ENCODE assay signal across 8 mouse cellular contexts in the genomic region with DNA sequence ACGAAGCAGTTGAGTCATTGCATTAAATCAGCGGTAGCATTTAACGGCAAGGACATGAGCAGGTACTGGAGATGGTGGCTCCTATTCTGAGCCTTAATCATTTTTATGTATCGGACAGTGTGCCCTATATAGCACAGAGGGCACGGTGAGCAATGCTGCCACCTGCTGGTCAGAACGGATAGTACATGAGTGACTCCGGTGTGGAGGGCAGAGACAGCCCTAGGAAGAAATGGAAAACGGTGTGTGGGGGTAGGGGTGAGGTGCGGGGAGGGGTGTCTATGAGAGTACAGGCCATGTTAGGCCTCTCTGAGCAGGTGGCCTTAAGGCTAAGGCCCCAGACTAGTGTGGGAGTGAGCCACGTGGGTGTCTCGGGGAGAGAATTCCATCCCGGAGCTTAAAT. TPM values are rescaled to one million over a fixed set of nuclear protein-coding genes. Genes with fewer than 3 reads are reported as not detected.
A peak's percentile ranks its signal among the peaks of the same experiment; 100 is the strongest.
DNase-seq lines count a peak whose midpoint lies in the region; ATAC-seq and TF ChIP-seq lines count a peak whose summit lies in the region.

No protein-coding gene starts in this region.

- peak; percentile 87 for DNase-seq in adrenal gland, postnatal 10 days
- peak; percentile 70 for DNase-seq in embryo, embryonic 9.5 days (ENCODE audit: extremely low spot score)
- DNase-seq in kidney, postnatal 0 days (ENCODE audit: low spot score) = peak; percentile 61
- peak; percentile 92 for DNase-seq in retina, embryonic 14.5 days (ENCODE audit: low spot score)
- peak; percentile 64 for DNase-seq in urinary bladder, postnatal 14 days (ENCODE audit: low spot score)

- no peak overlapping the region for H3K4me3 ChIP-seq in E14TG2a.4 (replicated peaks; ENCODE audit: low read length)
- no peak overlapping the region for H3K4me3 ChIP-seq in heart, embryonic 15.5 days
- no peak overlapping the region for H3K4me3 ChIP-seq in kidney, postnatal 0 days (replicated peaks; ENCODE audit: low read depth, low read length)
- H3K4me3 ChIP-seq in lung, embryonic 16.5 days (ENCODE audit: low read length) = no peak overlapping the region

- no peaks in the 10 kb centered on the region; the same call in 1 of the 2 replicates for H3K27me3 ChIP-seq in E14TG2a.4 (ENCODE audit: insufficient read depth, low read length)
- H3K27me3 ChIP-seq in heart, embryonic 15.5 days = no peaks in the 10 kb centered on the region
- no peaks in the 10 kb centered on the region for H3K27me3 ChIP-seq in kidney, postnatal 0 days (ENCODE audit: insufficient read depth, low read length)
- no peaks in the 10 kb centered on the region for H3K27me3 ChIP-seq in lung, embryonic 16.5 days (ENCODE audit: control insufficient read depth, insufficient read depth, low read depth, low read length)

- peak; percentile 85 for TF ChIP-seq CTCF in E14TG2a.4 (conservative IDR thresholded peaks at IDR 0.05; ENCODE audit: low read length)
- peak; percentile 84 for TF ChIP-seq CTCF in kidney, postnatal 0 days (IDR thresholded peaks at IDR 0.05; ENCODE audit: low read depth)

- no peak overlapping the region for H3K4me2 ChIP-seq in heart, embryonic 15.5 days
- no peak overlapping the region for H3K4me2 ChIP-seq in kidney, postnatal 0 days (ENCODE audit: low read length)
- no peak overlapping the region for H3K4me2 ChIP-seq in lung, embryonic 16.5 days (ENCODE audit: low read depth, low read length)

- 23% methylated on average over 12 of the region's 12 CpGs for WGBS in heart, embryonic 15.5 days
- 16% methylated on average over 12 of the region's 12 CpGs for WGBS in kidney, postnatal 0 days
- WGBS in lung, embryonic 16.5 days = 23% methylated on average over 12 of the region's 12 CpGs

- no peaks in the 10 kb centered on the region for H3K9me3 ChIP-seq in E14TG2a.4 (ENCODE audit: low read length)
- H3K9me3 ChIP-seq in heart, embryonic 15.5 days (replicated peaks) = no peaks in the 10 kb centered on the region
- no peaks in the 10 kb centered on the region for H3K9me3 ChIP-seq in kidney, postnatal 0 days (replicated peaks; ENCODE audit: low read length)
- no peaks in the 10 kb centered on the region for H3K9me3 ChIP-seq in lung, embryonic 16.5 days (ENCODE audit: control insufficient read depth, low read length)

- peaks cover 13% of the 10 kb centered on the region for H3K4me1 ChIP-seq in E14TG2a.4 (replicated peaks; ENCODE audit: low read depth, low read length)
- no peaks in the 10 kb centered on the region for H3K4me1 ChIP-seq in heart, embryonic 15.5 days (replicated peaks)
- H3K4me1 ChIP-seq in kidney, postnatal 0 days (replicated peaks; ENCODE audit: insufficient read depth, low read length) = no peaks in the 10 kb centered on the region
- no peaks in the 10 kb centered on the region for H3K4me1 ChIP-seq in lung, embryonic 16.5 days (replicated peaks; ENCODE audit: control insufficient read depth, insufficient read depth, low read length)

- no peaks in the 10 kb centered on the region; the same call in 1 of the 2 replicates for H3K36me3 ChIP-seq in E14TG2a.4 (ENCODE audit: insufficient read depth, low read length)
- H3K36me3 ChIP-seq in heart, embryonic 15.5 days = peaks cover 18% of the 10 kb centered on the region
- peaks cover 12% of the 10 kb centered on the region; the same call in 1 of the 2 replicates for H3K36me3 ChIP-seq in kidney, postnatal 0 days (ENCODE audit: insufficient read depth, low read length)
- peaks cover 12% of the 10 kb centered on the region; the same call in 1 of the 2 replicates for H3K36me3 ChIP-seq in lung, embryonic 16.5 days (ENCODE audit: control insufficient read depth, insufficient read depth, low read length)

- H3K27ac ChIP-seq in heart, embryonic 15.5 days = no peak overlapping the region
- H3K27ac ChIP-seq in kidney, postnatal 0 days = no peak overlapping the region
- no peak overlapping the region for H3K27ac ChIP-seq in lung, embryonic 16.5 days (ENCODE audit: low read length)

- no peak overlapping the region for H3K9ac ChIP-seq in heart, embryonic 15.5 days
- H3K9ac ChIP-seq in kidney, postnatal 0 days (ENCODE audit: low read depth, low read length) = no peak overlapping the region
- H3K9ac ChIP-seq in lung, embryonic 16.5 days (ENCODE audit: low read length) = no peak overlapping the region

- ATAC-seq in heart, embryonic 15.5 days (replicated peaks; ENCODE audit: insufficient number of reproducible peaks, insufficient read depth, low FRiP score, low read depth) = 0 out of 2 replicates have a peak, but pooled peaks have one; percentile 35
- peak; percentile 69; the same call in 1 of the 2 replicates for ATAC-seq in kidney, postnatal 0 days (replicated peaks; ENCODE audit: low FRiP score, low read depth)
- peak; percentile 79 for ATAC-seq in lung, embryonic 16.5 days (ENCODE audit: low read depth)

RNA-seq across cellular contexts. Expression of a gene that starts 26.8 kb away (rescaled TPM):
- total RNA-seq in adrenal gland, postnatal 10 days (2021) = 10 to 100 TPM; 30.3 to 36.5 TPM
- 21.0 and 25.7 TPM in 2 replicates for polyA plus RNA-seq in heart, embryonic 15.5 days (2015; fragmentation: Nextera tagmentation; extraction: Ambion mirVana)
- polyA plus RNA-seq in kidney, postnatal 0 days (2015; fragmentation: Nextera tagmentation; extraction: Ambion mirVana) = 32.7 and 33.0 TPM in 2 replicates
- 28.3 and 29.5 TPM in 2 replicates for polyA plus RNA-seq in lung, embryonic 16.5 days (2015; fragmentation: Nextera tagmentation; extraction: Ambion mirVana)

RNA-seq across cellular contexts. Expression of a gene that starts 28.3 kb away (rescaled TPM):
- 1 to 10 TPM; 5.2 to 8.0 TPM for total RNA-seq in adrenal gland, postnatal 10 days (2021)
- polyA plus RNA-seq in heart, embryonic 15.5 days (2015; fragmentation: Nextera tagmentation; extraction: Ambion mirVana) = 0.10 and 0.30 TPM in 2 replicates
- polyA plus RNA-seq in kidney, postnatal 0 days (2015; fragmentation: Nextera tagmentation; extraction: Ambion mirVana) = not detected in 2 replicates
- 0.18 and 0.24 TPM in 2 replicates for polyA plus RNA-seq in lung, embryonic 16.5 days (2015; fragmentation: Nextera tagmentation; extraction: Ambion mirVana)

RNA-seq across cellular contexts. Expression of a gene that starts 38.3 kb away (rescaled TPM):
- 100 to 1,000 TPM; 183 to 187 TPM for total RNA-seq in adrenal gland, postnatal 10 days (2021)
- polyA plus RNA-seq in heart, embryonic 15.5 days (2015; fragmentation: Nextera tagmentation; extraction: Ambion mirVana) = 321 and 323 TPM in 2 replicates
- 392 and 446 TPM in 2 replicates for polyA plus RNA-seq in kidney, postnatal 0 days (2015; fragmentation: Nextera tagmentation; extraction: Ambion mirVana)
- 499 and 543 TPM in 2 replicates for polyA plus RNA-seq in lung, embryonic 16.5 days (2015; fragmentation: Nextera tagmentation; extraction: Ambion mirVana)
